Mouse (Mus musculus): ENCODE data around the gene Cdh3.

- TF ChIP-seq POLR2A (IDR thresholded peaks at IDR 0.05; ENCODE audit: low read depth, low read length) (no peak), CTCF (conservative IDR thresholded peaks at IDR 0.05; ENCODE audit: insufficient read depth, insufficient read length, low read depth, low read length) (no peak)
These were observed 88.7 kb downstream of the Cdh3 start for GRCm38 (mm10) chr8:106599265-106599979.

All from kidney, adult 2 months (tissue).